In the genomic region with DNA sequence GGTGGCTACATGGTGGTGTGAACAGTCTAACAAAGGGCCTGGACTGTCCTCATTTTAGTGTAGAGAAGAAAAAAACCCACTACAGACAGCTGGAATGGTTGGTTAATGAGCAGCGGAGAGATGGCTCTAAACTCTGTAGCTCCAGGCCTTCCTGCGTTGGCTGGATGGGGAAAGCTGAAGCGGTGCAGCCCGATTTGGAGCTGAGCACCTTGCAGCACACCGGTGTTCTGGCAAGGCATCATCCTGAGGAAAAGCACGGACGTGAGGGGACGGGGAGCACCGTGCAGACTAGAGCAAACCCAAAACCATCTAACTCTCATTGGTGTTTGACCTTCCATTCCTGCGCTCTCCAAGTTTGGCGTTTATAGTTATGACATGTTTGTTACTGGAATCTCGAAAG, we compare ENCODE assay signal across 27 mouse cellular contexts. TPM values are rescaled to one million over a fixed set of nuclear protein-coding genes. Genes with fewer than 3 reads are reported as not detected.
DNase-seq lines count a peak whose midpoint lies in the region; ATAC-seq lines count a peak whose summit lies in the region.
"Had no signal": no experiment of that assay in that cellular context is flagged by ENCODE, and none has a peak within 500 bp of the region (broad histone marks: within the 10 kb centered on the region; RNA-seq: fewer than 3 reads in every experiment).

No protein-coding gene starts in this region.

- no peak overlapping the region for H3K4me2 ChIP-seq in heart, embryonic 12.5 days
- H3K4me2 ChIP-seq in hindbrain, embryonic 11.5 days (replicated peaks; ENCODE audit: low read depth, low read length), result no peak overlapping the region
- H3K4me2 ChIP-seq: embryonic facial prominence, embryonic 13.5 days; hindbrain, embryonic 13.5 days; kidney, embryonic 15.5 days; liver, embryonic 11.5 days; midbrain, embryonic 13.5 days had no signal

- no peak for ATAC-seq in heart, embryonic 12.5 days (ENCODE audit: insufficient number of reproducible peaks, low FRiP score)
- no peak for ATAC-seq in hindbrain, embryonic 11.5 days (ENCODE audit: low FRiP score)
- ATAC-seq: forebrain, embryonic 14.5 days; liver, postnatal 0 days; midbrain, embryonic 13.5 days had no signal

- H3K4me3 ChIP-seq in heart, embryonic 12.5 days, result no peak overlapping the region
- no peak overlapping the region for H3K4me3 ChIP-seq in hindbrain, embryonic 11.5 days (ENCODE audit: low read depth, low read length)
- H3K4me3 ChIP-seq: embryonic facial prominence, embryonic 13.5 days; erythroblast, embryonic 14.5 days; heart, adult 2 months; hindbrain, embryonic 13.5 days; kidney, embryonic 15.5 days; limb, embryonic 10.5 days; midbrain, embryonic 13.5 days had no signal

- no peak overlapping the region for H3K9ac ChIP-seq in heart, embryonic 12.5 days
- no peak overlapping the region for H3K9ac ChIP-seq in hindbrain, embryonic 11.5 days (ENCODE audit: low read depth, low read length)
- H3K9ac ChIP-seq: embryonic facial prominence, embryonic 13.5 days; hindbrain, embryonic 13.5 days; kidney, embryonic 15.5 days; liver, postnatal 0 days; midbrain, embryonic 13.5 days had no signal

- WGBS in heart, embryonic 12.5 days, result 86% methylated on average over 12 of the region's 12 CpGs
- WGBS in hindbrain, embryonic 11.5 days, result 89% methylated on average over 12 of the region's 12 CpGs

- H3K36me3 ChIP-seq in heart, embryonic 12.5 days, result 0 out of 2 replicates have a peak, but pooled peaks cover 5% of the 10 kb centered on the region
- no peaks in the 10 kb centered on the region for H3K36me3 ChIP-seq in hindbrain, embryonic 11.5 days (ENCODE audit: control insufficient read depth, insufficient read depth, low read length)
- H3K36me3 ChIP-seq: hindbrain, embryonic 13.5 days; midbrain, embryonic 13.5 days had no signal

- no peaks in the 10 kb centered on the region for H3K27me3 ChIP-seq in heart, embryonic 12.5 days (replicated peaks)
- no peaks in the 10 kb centered on the region for H3K27me3 ChIP-seq in hindbrain, embryonic 11.5 days (ENCODE audit: control insufficient read depth, insufficient read depth, low read length)
- H3K27me3 ChIP-seq: embryonic facial prominence, embryonic 13.5 days; hindbrain, embryonic 13.5 days; kidney, embryonic 15.5 days; midbrain, embryonic 13.5 days had no signal

- no peak overlapping the region for H3K27ac ChIP-seq in heart, embryonic 12.5 days (ENCODE audit: poor library complexity, severe bottlenecking)
- no peak overlapping the region for H3K27ac ChIP-seq in hindbrain, embryonic 11.5 days (ENCODE audit: low read depth, low read length)
- H3K27ac ChIP-seq: embryonic facial prominence, embryonic 13.5 days; heart, adult 2 months; hindbrain, embryonic 13.5 days; kidney, embryonic 15.5 days; limb, embryonic 10.5 days; midbrain, embryonic 13.5 days had no signal

- peak; percentile 57 for DNase-seq in heart, adult 11 months
- DNase-seq in R1 (ENCODE audit: low read depth, low spot score), result peak; percentile 10
- DNase-seq in ZHBTc4 (ENCODE audit: low read depth, low spot score), result peak; percentile 12
- DNase-seq in cerebellum, adult 9-10 months, result peak; percentile 26
- DNase-seq in frontal cortex, postnatal 25 days (ENCODE audit: low spot score in 2 of 2), result no peak
- no peak for DNase-seq in natural killer cell, adult 2 months (ENCODE audit: low spot score in 2 of 2)
- DNase-seq in hindbrain, embryonic 11.5 days (ENCODE audit: low spot score), result no peak
- DNase-seq: gastrocnemius, postnatal 10 days; heart, adult 2 months; kidney, adult 11 months; kidney, postnatal 36 days; liver, postnatal 0 days; lung, postnatal 10 days; right cerebral cortex, postnatal 25 days; spleen, adult 18-20 months; thymus, postnatal 14 days had no signal

- peaks cover 12% of the 10 kb centered on the region for H3K9me3 ChIP-seq in heart, embryonic 12.5 days (replicated peaks)
- H3K9me3 ChIP-seq in hindbrain, embryonic 11.5 days (ENCODE audit: control insufficient read depth, low read length), result peaks cover 4% of the 10 kb centered on the region

- no peaks in the 10 kb centered on the region for H3K4me1 ChIP-seq in heart, embryonic 12.5 days (replicated peaks)
- H3K4me1 ChIP-seq in hindbrain, embryonic 11.5 days (replicated peaks; ENCODE audit: control insufficient read depth, insufficient read depth, low read length), result no peaks in the 10 kb centered on the region
- H3K4me1 ChIP-seq: hindbrain, embryonic 13.5 days; kidney, embryonic 15.5 days; midbrain, embryonic 13.5 days had no signal

RNA-seq across cellular contexts. Expression of a gene that starts 1.3 kb away (rescaled TPM):
- polyA plus RNA-seq in heart, embryonic 12.5 days (2016; fragmentation: Nextera tagmentation; extraction: Ambion mirVana), result 0.33 TPM in 1 of 2 replicates, not detected in the other
- 0.09 TPM in 1 of 2 replicates, not detected in the other for polyA plus RNA-seq in hindbrain, embryonic 11.5 days (2014; fragmentation: Nextera tagmentation; extraction: Ambion mirVana)
- polyA plus RNA-seq: C2C12; erythroblast, embryonic 14.5 days; limb, embryonic 10.5 days; liver, postnatal 0 days; neural tube, embryonic 11.5 days had no signal

Comparison
In these comparisons a context has a peak if more than half of its experiments do, and no peak if none do; other contexts are left out.
1. DNase-seq: peak in heart, adult 11 months (single experiment), R1 (single experiment), ZHBTc4 (single experiment) and cerebellum, adult 9-10 months (single experiment); none in frontal cortex, postnatal 25 days (0 of 2), natural killer cell, adult 2 months (0 of 2) and hindbrain, embryonic 11.5 days (single experiment).